Mouse (Mus musculus) spleen, adult 2 months (tissue): ENCODE results near the gene Cd2bp2. TPM values are rescaled to one million over a fixed set of nuclear protein-coding genes. Genes with fewer than 3 reads are reported as not detected.

Experiments used
- DNase-seq, 2 experiments: peaks; one replicate each; pipeline versions ENCODE4 v3.0.0 to v3.0.0-alpha.2; 2012 to 2021; ENCODE audit warnings: low spot score in 2 of 2, low read depth in 1 of 2
- H3K27ac ChIP-seq: fragments of 200-500 bp; 2 replicates; pipeline ENCODE4 v1.5.1; 2012; ENCODE audit warnings: low read length, inconsistent platforms; ENCODE audit not compliant: insufficient read depth
- H3K27me3 ChIP-seq: fragments of 200-500 bp; 2 replicates; pipeline ENCODE4 v1.6.1; 2012; ENCODE audit warnings: mild to moderate bottlenecking, moderate library complexity, low read length, inconsistent platforms; ENCODE audit not compliant: control insufficient read depth, insufficient read depth
- H3K36me3 ChIP-seq: fragments of 200-500 bp; 2 replicates; pipeline ENCODE4 v1.6.1; 2012; ENCODE audit warnings: mild to moderate bottlenecking, low read length, inconsistent platforms; ENCODE audit not compliant: control insufficient read depth, insufficient read depth
- H3K4me1 ChIP-seq: fragments of 200-500 bp; 2 replicates; pipeline ENCODE4 v1.6.1; 2011; ENCODE audit warnings: inconsistent platforms; ENCODE audit not compliant: control insufficient read depth, insufficient read depth, insufficient read length
- H3K4me3 ChIP-seq: fragments of 200-500 bp; 2 replicates; pipeline ENCODE4 v1.5.1; 2011; ENCODE audit warnings: mild to moderate bottlenecking, inconsistent platforms; ENCODE audit not compliant: insufficient read depth, insufficient read length; ENCODE audit errors: extremely low read depth
- CTCF ChIP-seq: fragments of 200-500 bp; IDR thresholded peaks from 2 replicates; pipeline ENCODE4 v1.5.1; 2011; ENCODE audit warnings: mild to moderate bottlenecking, inconsistent platforms; ENCODE audit not compliant: insufficient read depth, insufficient read length, insufficient replicate concordance; ENCODE audit errors: extremely low read depth
- POLR2A ChIP-seq: fragments of 200-500 bp; IDR thresholded peaks from 2 replicates; pipeline ENCODE4 v1.6.1; 2011; ENCODE audit warnings: low read depth, low read length, inconsistent platforms
- WGBS: fragments of 180-500 bp; shearing (Covaris S2); methylation state at CpG from one replicate; pipeline ENCODE4 v1.1.7; 2018; 5-methylcytosine and 5-hydroxymethylcytosine counted together
- polyA plus RNA-seq: library from polyadenylated mRNA; depleted of rRNA; stranded (reverse); fragments of >200 nt; gene quantifications from 2 replicates; pipeline ENCODE4 v1.2.3, GENCODE M21; 2012; rRNA removed

Cd2bp2 gene
- polyA plus RNA-seq: 22.7 and 26.4 TPM in 2 replicates

GRCm38 (mm10) chr7:127195544-127196295 is at the start of gene Cd2bp2:
TSS of gene Cd2bp2 (minus strand) at chr7:127196050.
- peak within 1 kb of the TSS; percentile 79 for H3K27ac ChIP-seq
- peak; percentile 93 to 96 for DNase-seq
- peak within 1 kb of the TSS; percentile 82 for H3K4me3 ChIP-seq
- TF ChIP-seq CTCF: no peak
- TF ChIP-seq POLR2A: peak; percentile 10; the same call in 1 of the 2 replicates
- no peaks in the 10 kb centered on the region for H3K27me3 ChIP-seq
- WGBS: under 1% methylated on average over 51 of the region's 51 CpGs
- peaks cover 9% of the 10 kb centered on the region; the same call in 1 of the 2 replicates for H3K4me1 ChIP-seq
- peaks cover 48% of the 10 kb centered on the region for H3K36me3 ChIP-seq

GRCm38 (mm10) chr7:127244658-127245510 is 49.0 kb upstream of the Cd2bp2 start:
- Histone ChIP-seq H3K27ac (peak overlapping the region; percentile 78), H3K36me3 (no peaks in the 10 kb centered on the region), H3K4me3 (peak overlapping the region; percentile 94), H3K4me1 (peaks cover 9% of the 10 kb centered on the region; the same call in 1 of the 2 replicates), H3K27me3 (no peaks in the 10 kb centered on the region)
- no peak for DNase-seq
- WGBS: 15% methylated on average over 30 of the region's 33 CpGs
- TF ChIP-seq CTCF (no peak), POLR2A (no peak)

- Histone ChIP-seq H3K4me3 (peak within 1 kb of the TSS; percentile 94), H3K36me3 (no peaks in the 10 kb centered on the region), H3K4me1 (peaks cover 9% of the 10 kb centered on the region; the same call in 1 of the 2 replicates), H3K27me3 (no peaks in the 10 kb centered on the region), H3K27ac (peak within 1 kb of the TSS; percentile 86)
- 1% methylated on average over 56 of the region's 56 CpGs for WGBS
- TF ChIP-seq CTCF (no peak), POLR2A (peak; percentile 39)
- peak; percentile 76 to 95 for DNase-seq
These were observed 48.2 kb upstream of the Cd2bp2 start, which contains the start of gene Zfp771 for GRCm38 (mm10) chr7:127243870-127244657. TSS of gene Zfp771 (plus strand) at chr7:127244274.

- Histone ChIP-seq H3K4me1 (peaks cover 9% of the 10 kb centered on the region; the same call in 1 of the 2 replicates), H3K4me3 (no peak overlapping the region), H3K36me3 (no peaks in the 10 kb centered on the region), H3K27ac (peak overlapping the region; percentile 86; the same call in 1 of the 2 replicates), H3K27me3 (no peaks in the 10 kb centered on the region)
- no peak for DNase-seq
- TF ChIP-seq POLR2A (no peak), CTCF (no peak)
- WGBS: 44% methylated on average over 2 of the region's 2 CpGs
These were observed 47.6 kb upstream of the Cd2bp2 start for GRCm38 (mm10) chr7:127243361-127243867.

- Histone ChIP-seq H3K4me3 (no peak overlapping the region), H3K36me3 (peaks cover 19% of the 10 kb centered on the region), H3K4me1 (peaks cover 7% of the 10 kb centered on the region; the same call in 1 of the 2 replicates), H3K27ac (no peak overlapping the region), H3K27me3 (no peaks in the 10 kb centered on the region)
- 96% methylated on average over 2 of the region's 2 CpGs for WGBS
- DNase-seq: no peak
- TF ChIP-seq CTCF: no peak
These were observed 38.9 kb upstream of the Cd2bp2 start for GRCm38 (mm10) chr7:127234777-127235176.

GRCm38 (mm10) chr7:127233765-127234164 is 37.9 kb upstream of the Cd2bp2 start:
- Histone ChIP-seq H3K27me3 (no peaks in the 10 kb centered on the region), H3K27ac (no peak overlapping the region), H3K4me1 (peaks cover 7% of the 10 kb centered on the region; the same call in 1 of the 2 replicates), H3K36me3 (peaks cover 19% of the 10 kb centered on the region), H3K4me3 (peak overlapping the region; percentile 84; the same call in 1 of the 2 replicates)
- WGBS: 6% methylated on average over 9 of the region's 9 CpGs
- TF ChIP-seq CTCF: no peak
- TF ChIP-seq POLR2A: no peak
- no peak for DNase-seq
